Mouse (Mus musculus): ENCODE measurements around the gene Nrcam. TPM values are rescaled to one million over a fixed set of nuclear protein-coding genes. Genes with fewer than 3 reads are reported as not detected.

Nrcam gene
- total and polyA plus RNA-seq, 3 experiments = 0.16 to 0.23 (median 0.20) TPM

DNA sequence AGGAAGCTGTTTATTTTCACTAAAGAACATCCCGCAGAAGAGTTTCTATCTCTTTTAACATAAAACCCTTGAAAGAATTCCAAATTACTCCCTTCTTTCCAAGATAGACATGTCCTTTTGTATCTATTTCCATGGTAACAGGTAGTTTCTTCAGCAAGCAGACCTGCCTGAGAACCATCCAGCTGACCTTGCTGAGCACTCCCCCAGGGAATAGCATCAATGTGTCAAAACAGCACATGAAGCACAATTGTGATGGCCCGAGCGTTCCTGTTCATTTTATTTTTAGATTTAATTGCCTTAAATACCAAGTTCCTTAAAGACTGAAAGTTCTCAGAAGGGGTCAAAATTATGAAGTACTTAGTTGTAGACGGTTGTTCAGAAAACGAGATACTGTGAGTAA, 16.6 kb downstream of the Nrcam start:
- Histone ChIP-seq H3K79me2 (replicated peaks; ENCODE audit: control insufficient read depth, insufficient read depth, low read length) (no peaks in the 10 kb centered on the region), H3K4me1 (ENCODE audit: control insufficient read depth, insufficient read depth, low read length) (no peaks in the 10 kb centered on the region), H3K27me3 (ENCODE audit: control insufficient read depth, insufficient read depth, low read length) (no peaks in the 10 kb centered on the region), H3K4me3 (no peak overlapping the region), H3K36me3 (ENCODE audit: control insufficient read depth, insufficient read depth, low read length) (no peaks in the 10 kb centered on the region), H3K27ac (no peak overlapping the region), H3K9ac (ENCODE audit: low read depth, low read length) (no peak overlapping the region)
- no peak for DNase-seq
- no peak for TF ChIP-seq EP300 (IDR thresholded peaks at IDR 0.05; ENCODE audit: insufficient read depth, low read depth, low read length)
- no peak for TF ChIP-seq CTCF (IDR thresholded peaks at IDR 0.05)
- no peak for TF ChIP-seq POLR2A (IDR thresholded peaks at IDR 0.05; ENCODE audit: insufficient read depth, low read depth, low read length)
- WGBS = 61% methylated on average over 5 of the region's 5 CpGs
- intact Hi-C loops (cut with DNase I) = no loop called here

DNA sequence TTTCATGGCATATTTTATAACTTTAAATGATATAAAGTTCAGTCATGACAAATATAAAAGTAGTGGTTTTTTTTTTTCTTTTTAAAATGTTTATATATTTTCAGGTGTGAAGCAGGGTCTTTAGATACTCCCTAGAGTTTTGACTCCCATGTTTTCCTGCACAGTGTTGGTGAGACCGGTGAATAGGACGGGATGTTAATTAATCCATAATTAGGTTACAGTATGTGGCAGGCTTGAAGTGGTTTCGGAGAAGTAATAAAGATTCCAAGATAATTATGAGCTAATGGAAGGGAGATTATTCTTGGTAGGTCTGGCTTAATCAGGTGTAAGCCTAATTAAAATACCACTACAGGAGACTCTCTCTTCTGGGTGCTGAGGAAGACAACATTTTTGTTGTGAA, 17.5 kb downstream of the Nrcam start:
- H3K27me3 ChIP-seq (ENCODE audit: control insufficient read depth, insufficient read depth, low read length) = no peaks in the 10 kb centered on the region
- H3K36me3 ChIP-seq (ENCODE audit: control insufficient read depth, insufficient read depth, low read length) = no peaks in the 10 kb centered on the region
- no peak for TF ChIP-seq EP300 (IDR thresholded peaks at IDR 0.05; ENCODE audit: insufficient read depth, low read depth, low read length)
- no peak for TF ChIP-seq POLR2A (IDR thresholded peaks at IDR 0.05; ENCODE audit: insufficient read depth, low read depth, low read length)
- TF ChIP-seq CTCF (IDR thresholded peaks at IDR 0.05) = no peak
- WGBS = 86% methylated on average over 3 of the region's 3 CpGs
- H3K4me3 ChIP-seq = no peak overlapping the region
- intact Hi-C loops (cut with DNase I) = no loop called here
- no peak overlapping the region for H3K27ac ChIP-seq
- no peaks in the 10 kb centered on the region for H3K79me2 ChIP-seq (replicated peaks; ENCODE audit: control insufficient read depth, insufficient read depth, low read length)
- DNase-seq = no peak
- no peaks in the 10 kb centered on the region for H3K4me1 ChIP-seq (ENCODE audit: control insufficient read depth, insufficient read depth, low read length)
- H3K9ac ChIP-seq (ENCODE audit: low read depth, low read length) = no peak overlapping the region

DNA sequence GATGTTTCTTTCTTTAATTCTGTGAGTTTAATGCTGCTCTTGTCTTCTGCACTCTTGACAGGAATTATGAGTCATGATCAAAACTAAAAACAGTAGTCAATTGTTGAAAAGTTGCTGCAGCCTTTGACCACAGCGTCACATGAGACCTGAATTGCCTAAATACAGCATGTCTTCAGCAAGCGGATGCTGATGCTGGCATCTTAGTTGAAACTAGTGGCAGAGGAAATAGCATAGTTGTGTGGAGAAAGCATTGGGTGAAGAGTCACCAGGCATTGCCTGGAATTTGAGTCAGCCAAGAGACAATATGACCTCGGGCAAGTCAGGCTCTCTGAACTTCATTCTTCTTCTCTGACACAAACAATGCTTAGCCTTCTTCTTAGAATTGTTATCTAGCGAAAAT, 26.4 kb downstream of the Nrcam start:
- no peak overlapping the region for H3K4me3 ChIP-seq
- no peak for DNase-seq
- H3K36me3 ChIP-seq (ENCODE audit: control insufficient read depth, insufficient read depth, low read length) = no peaks in the 10 kb centered on the region
- no peaks in the 10 kb centered on the region for H3K4me1 ChIP-seq (ENCODE audit: control insufficient read depth, insufficient read depth, low read length)
- H3K9ac ChIP-seq (ENCODE audit: low read depth, low read length) = no peak overlapping the region
- intact Hi-C loops (cut with DNase I) = no loop called here
- no peak overlapping the region for H3K27ac ChIP-seq
- no peaks in the 10 kb centered on the region for H3K27me3 ChIP-seq (ENCODE audit: control insufficient read depth, insufficient read depth, low read length)
- no peaks in the 10 kb centered on the region for H3K79me2 ChIP-seq (replicated peaks; ENCODE audit: control insufficient read depth, insufficient read depth, low read length)
- 62% methylated on average over 4 of the region's 4 CpGs for WGBS
- TF ChIP-seq EP300 (IDR thresholded peaks at IDR 0.05; ENCODE audit: insufficient read depth, low read depth, low read length) = no peak
- TF ChIP-seq POLR2A (IDR thresholded peaks at IDR 0.05; ENCODE audit: insufficient read depth, low read depth, low read length) = no peak
- no peak for TF ChIP-seq CTCF (IDR thresholded peaks at IDR 0.05)

- Histone ChIP-seq H3K36me3 (ENCODE audit: control insufficient read depth, insufficient read depth, low read length) (no peaks in the 10 kb centered on the region), H3K27me3 (ENCODE audit: control insufficient read depth, insufficient read depth, low read length) (no peaks in the 10 kb centered on the region), H3K27ac (no peak overlapping the region), H3K4me3 (no peak overlapping the region), H3K9ac (ENCODE audit: low read depth, low read length) (no peak overlapping the region), H3K4me1 (ENCODE audit: control insufficient read depth, insufficient read depth, low read length) (no peaks in the 10 kb centered on the region), H3K79me2 (replicated peaks; ENCODE audit: control insufficient read depth, insufficient read depth, low read length) (no peaks in the 10 kb centered on the region)
- TF ChIP-seq POLR2A (IDR thresholded peaks at IDR 0.05; ENCODE audit: insufficient read depth, low read depth, low read length) (no peak), EP300 (IDR thresholded peaks at IDR 0.05; ENCODE audit: insufficient read depth, low read depth, low read length) (no peak), CTCF (IDR thresholded peaks at IDR 0.05) (no peak)
- no peak for DNase-seq
- WGBS = 62% methylated on average over 3 of the region's 3 CpGs
- intact Hi-C loops (cut with DNase I) = no loop called here
Observed at GRCm38 (mm10) chr12:44357460-44357859, 28.8 kb downstream of the Nrcam start.

DNA sequence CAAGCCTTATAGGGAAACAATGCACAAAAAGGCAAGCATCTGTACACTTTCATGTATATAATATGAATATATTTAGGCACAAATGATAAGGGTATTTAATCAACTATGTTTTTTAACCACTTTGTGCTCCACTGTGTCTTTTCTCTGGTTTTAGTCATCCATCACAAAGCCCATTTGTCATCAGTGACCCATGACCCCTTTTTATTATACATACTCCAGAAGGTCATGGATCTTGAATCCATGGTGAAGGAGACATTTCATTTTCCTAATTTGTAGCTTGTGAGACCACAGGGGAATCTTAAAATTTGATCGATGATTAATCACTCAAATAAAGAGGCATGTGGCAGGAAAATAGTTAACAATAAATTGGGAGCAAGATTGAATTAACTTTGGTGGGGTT, 29.2 kb downstream of the Nrcam start:
- intact Hi-C loops (cut with DNase I) = no loop called here
- no peaks in the 10 kb centered on the region for H3K4me1 ChIP-seq (ENCODE audit: control insufficient read depth, insufficient read depth, low read length)
- no peaks in the 10 kb centered on the region for H3K79me2 ChIP-seq (replicated peaks; ENCODE audit: control insufficient read depth, insufficient read depth, low read length)
- no peak overlapping the region for H3K9ac ChIP-seq (ENCODE audit: low read depth, low read length)
- H3K4me3 ChIP-seq = no peak overlapping the region
- H3K27ac ChIP-seq = no peak overlapping the region
- H3K27me3 ChIP-seq (ENCODE audit: control insufficient read depth, insufficient read depth, low read length) = no peaks in the 10 kb centered on the region
- no peak for TF ChIP-seq POLR2A (IDR thresholded peaks at IDR 0.05; ENCODE audit: insufficient read depth, low read depth, low read length)
- TF ChIP-seq EP300 (IDR thresholded peaks at IDR 0.05; ENCODE audit: insufficient read depth, low read depth, low read length) = no peak
- no peak for TF ChIP-seq CTCF (IDR thresholded peaks at IDR 0.05)
- H3K36me3 ChIP-seq (ENCODE audit: control insufficient read depth, insufficient read depth, low read length) = no peaks in the 10 kb centered on the region
- 88% methylated on average over 1 of the region's 1 CpGs for WGBS
- no peak for DNase-seq

- no peak for DNase-seq
- H3K36me3 ChIP-seq (ENCODE audit: control insufficient read depth, insufficient read depth, low read length) = no peaks in the 10 kb centered on the region
- H3K27me3 ChIP-seq (ENCODE audit: control insufficient read depth, insufficient read depth, low read length) = no peaks in the 10 kb centered on the region
- H3K9ac ChIP-seq (ENCODE audit: low read depth, low read length) = no peak overlapping the region
- no peaks in the 10 kb centered on the region for H3K4me1 ChIP-seq (ENCODE audit: control insufficient read depth, insufficient read depth, low read length)
- intact Hi-C loops (cut with DNase I) = no loop called here
- no peak for TF ChIP-seq EP300 (IDR thresholded peaks at IDR 0.05; ENCODE audit: insufficient read depth, low read depth, low read length)
- 59% methylated on average over 3 of the region's 3 CpGs for WGBS
- no peaks in the 10 kb centered on the region for H3K79me2 ChIP-seq (replicated peaks; ENCODE audit: control insufficient read depth, insufficient read depth, low read length)
- no peak overlapping the region for H3K27ac ChIP-seq
- no peak overlapping the region for H3K4me3 ChIP-seq
Observed at GRCm38 (mm10) chr12:44371076-44371710, 42.5 kb downstream of the Nrcam start.
